Mouse (Mus musculus) ovary, postnatal 14 days (tissue): ENCODE data around the gene A130010J15Rik.

ENCODE experiments used
- DNase-seq: peaks from one replicate; pipeline ENCODE4 v3.0.0; 2022; ENCODE audit warnings: low spot score

A130010J15Rik gene

DNA sequence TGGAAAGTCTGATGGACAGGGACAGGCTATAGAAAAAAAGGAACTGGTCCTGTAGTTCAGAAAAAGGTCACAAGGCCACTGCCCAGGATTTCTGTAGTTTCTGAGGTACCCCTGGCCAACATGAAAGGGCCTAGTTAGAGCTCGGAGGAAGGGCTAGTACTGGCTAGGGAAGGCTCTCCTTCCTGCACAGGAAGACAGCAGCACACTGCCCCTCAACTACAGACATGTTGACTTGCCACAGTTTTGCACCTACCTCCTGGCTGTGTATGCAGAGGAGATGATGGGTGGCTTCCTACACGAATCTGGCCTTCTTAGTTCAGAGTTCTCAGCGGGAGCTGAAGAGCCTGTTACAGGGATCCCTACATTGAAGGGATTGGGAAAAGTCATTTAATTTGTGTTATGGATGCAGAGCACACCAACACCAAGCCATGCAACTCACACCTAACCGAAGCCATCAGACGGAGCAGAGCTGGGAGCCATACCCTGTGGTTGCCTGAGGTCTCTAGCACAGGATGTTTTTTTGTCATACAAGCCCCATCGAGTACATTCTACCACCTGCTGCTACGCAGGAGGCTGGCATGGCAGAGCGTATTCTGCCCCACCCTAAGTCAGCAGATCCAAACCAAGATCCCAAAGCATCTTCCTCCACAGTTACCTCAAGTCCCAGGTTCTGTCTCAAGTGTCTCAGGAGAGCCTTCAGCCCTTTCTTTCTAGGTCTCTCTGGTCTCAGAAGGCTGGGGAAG is 33.0 kb downstream of the A130010J15Rik start:
- no peak for DNase-seq

DNA sequence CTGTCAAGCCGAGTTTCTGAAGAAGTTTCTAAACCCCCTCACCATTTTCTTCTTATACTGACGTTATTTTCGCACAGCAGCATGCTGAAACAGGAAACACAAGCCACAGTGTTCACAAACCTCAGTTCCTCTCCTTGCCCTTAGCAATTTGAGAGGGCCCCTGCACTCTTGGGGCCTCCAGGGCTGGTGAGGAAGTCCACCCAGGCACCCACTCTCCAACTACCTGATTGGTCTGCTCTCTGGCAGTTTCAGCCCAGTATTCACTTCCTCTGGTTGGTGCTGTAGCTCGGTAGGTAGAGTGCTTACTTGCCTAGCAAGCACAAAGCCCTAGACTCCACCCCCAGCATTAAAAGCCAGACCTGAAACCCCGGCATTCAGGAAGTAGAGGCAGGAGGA is 33.5 kb downstream of the A130010J15Rik start, which contains the start of gene Traf3ip3:
Gene Traf3ip3, minus strand, starts transcription at position 321 of the 396 bp plus-strand sequence.
- DNase-seq, result no peak

DNA sequence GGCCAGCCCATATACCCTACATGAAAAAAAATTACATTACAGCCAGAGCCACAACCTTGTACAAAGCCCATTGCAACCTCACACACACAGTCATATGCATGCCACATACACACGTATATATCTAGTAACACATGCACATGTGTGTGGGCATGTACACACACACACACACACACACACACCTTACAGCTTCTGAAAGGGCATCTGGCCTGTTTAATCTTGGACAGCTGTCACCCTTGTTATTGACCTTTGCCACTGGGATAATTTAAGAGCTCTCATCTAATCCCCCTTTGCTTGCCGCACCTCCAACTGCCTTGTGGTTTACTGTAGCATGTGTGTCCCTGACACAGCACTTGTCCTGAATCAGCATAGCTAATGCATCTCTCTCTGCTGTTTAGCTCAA is 36.0 kb downstream of the A130010J15Rik start:
- DNase-seq, result no peak

DNA sequence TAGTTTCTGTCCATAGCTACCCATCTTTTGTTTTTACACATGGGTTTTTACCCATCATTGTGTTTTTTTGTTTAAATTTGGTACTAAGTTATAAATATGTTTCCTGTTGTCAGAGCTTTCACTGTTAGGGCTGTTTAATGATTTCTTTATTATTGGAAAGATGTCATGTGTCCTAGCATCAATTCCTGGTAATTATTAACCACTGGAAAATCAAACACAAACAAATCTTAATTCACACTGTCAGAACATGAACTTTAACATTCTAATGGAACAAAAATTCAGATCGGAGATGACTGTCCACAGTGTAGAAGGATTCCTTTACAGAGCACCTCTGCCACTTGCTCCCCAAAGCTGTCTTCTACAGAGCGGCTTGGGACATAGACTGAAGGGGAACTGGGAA is 37.6 kb downstream of the A130010J15Rik start:
- DNase-seq, result no peak

DNA sequence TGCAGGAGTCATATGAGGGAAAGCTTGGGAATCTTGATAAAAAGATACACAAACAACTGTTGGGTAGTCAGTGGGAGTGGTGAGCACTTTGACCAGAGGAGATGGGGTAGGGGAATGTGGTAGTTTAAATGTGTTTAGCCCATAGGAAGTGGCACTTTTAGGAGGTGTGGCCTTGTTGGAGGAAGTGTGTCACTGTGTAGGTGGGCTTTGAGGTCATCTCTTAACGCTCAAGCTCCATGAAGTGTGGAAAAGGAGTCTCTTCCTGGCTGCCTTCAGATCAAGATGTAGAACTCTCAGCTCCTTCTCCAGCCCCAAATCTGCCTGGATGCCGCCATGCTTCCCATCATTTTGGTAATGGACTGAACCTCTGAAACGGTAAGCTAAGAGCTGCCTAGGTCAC is 39.7 kb downstream of the A130010J15Rik start, which contains the start of gene Lamb3:
Gene Lamb3, plus strand, starts transcription at position 197 of the 400 bp plus-strand sequence.
- DNase-seq, result no peak

DNA sequence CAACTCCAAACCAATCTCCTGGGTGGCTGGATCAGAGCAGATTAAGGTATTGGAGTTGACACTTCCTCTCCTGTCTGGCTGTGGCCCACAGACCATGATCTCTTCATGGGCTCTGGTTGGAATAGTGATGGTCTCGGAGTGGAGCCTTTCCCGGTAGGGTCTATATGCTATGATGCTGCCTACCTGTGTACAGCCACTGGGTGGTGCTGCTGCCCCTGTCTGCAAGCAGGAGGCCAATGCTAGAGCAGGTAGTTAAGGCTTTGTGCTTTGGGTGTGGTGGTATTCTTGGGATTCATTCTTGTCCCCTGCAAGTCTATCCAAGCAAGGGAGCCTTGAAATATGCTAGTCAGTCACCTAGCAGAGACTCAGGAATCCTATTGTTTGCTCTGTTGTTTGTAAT is 40.3 kb downstream of the A130010J15Rik start:
- peak; percentile 25 for DNase-seq

DNA sequence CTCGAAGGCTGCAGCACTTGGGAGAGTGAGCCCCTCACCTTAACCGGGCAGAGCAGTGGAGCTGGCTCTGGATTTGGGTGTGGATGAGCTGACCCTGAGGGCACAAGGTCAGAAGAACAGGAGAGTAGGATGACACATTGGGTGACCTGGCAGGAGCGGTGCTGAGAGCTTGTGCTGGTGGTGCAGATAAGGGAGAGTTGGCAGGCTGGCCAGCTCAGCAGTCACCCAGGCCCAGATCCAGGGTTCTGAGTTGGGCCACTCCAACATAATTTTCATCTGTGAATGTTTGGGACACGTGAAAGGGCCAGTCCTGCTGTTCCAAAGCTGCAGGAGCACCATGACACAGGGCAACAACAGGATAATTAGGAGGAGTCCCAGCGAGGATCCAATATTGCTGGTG is 43.5 kb downstream of the A130010J15Rik start:
- DNase-seq, result no peak

DNA sequence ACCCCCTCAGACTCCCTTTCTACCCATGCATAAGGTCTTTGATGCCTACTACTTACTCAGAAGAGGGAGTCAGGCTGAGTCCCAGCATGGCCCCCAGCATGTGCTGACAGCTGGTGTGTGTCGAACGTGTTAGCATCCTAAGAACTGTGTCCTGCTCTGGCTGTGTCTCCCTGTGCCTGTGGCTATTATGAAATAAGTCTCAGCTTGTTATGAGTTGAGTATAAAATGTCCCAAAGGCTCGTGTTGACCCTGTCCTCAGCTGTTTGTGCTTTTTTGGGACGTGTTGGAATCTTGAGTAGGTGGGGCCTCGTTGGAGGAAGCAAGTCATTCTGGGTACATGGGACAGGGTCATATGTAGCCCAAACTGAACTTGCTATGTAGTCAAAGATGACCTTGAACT is 46.2 kb downstream of the A130010J15Rik start:
- DNase-seq, result no peak

DNA sequence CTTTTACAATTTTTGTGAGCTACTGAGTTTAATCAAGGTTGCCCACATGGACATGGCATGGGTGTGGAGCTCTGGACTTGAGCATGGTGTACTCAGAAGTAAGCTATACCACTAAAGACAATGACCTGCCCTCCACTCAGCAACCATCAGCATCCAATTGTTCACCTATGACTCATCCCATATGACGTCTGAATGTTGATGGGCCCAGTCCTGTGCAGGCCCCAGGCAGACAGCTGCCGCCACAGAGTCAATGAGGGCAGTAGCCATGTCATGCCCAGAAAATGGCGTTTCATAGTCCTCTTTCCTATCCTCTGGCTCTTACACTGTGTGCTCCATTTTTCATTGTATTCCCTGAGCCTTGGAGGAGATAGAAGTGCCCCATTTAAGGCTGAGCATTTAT is 48.2 kb downstream of the A130010J15Rik start:
- DNase-seq, result no peak

DNA sequence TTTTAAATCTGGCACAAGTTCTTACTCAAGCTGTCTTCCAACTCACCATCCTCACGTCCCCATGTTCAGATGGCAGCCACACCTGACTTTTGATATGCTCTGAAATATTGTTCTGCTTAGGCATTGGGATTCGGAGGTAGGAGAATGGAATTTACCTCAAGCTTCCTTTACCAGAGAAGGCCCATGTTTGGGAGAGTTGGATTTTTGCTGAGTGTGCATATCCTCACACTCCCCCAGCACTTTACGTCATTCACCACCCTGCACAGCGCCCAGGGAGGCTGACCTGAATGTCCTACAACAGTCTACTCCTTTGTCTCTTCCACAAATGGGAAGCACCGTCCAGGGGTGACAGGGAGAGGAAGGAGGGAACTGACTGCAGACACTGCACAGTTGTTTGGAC is 52.6 kb downstream of the A130010J15Rik start:
- no peak for DNase-seq

DNA sequence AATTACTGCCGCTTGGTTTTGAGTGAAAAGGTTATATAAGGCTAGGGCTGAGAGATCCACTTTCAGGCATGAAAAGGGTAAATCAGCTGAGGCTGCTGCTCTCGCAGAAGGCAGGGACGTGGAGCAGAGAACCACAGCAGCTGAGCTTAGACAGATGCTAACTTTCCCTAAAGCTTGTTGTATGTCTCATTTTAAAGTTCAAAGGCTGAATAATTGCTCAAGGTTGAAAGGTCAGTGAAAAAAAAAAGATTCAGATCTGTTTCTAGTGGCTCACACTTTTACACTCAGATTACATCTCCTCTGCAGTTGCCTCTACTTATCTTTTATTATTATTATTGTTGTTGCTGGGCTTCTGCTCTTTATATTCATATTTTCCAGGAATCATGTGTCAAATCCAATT is 57.7 kb downstream of the A130010J15Rik start:
- DNase-seq, result no peak

DNA sequence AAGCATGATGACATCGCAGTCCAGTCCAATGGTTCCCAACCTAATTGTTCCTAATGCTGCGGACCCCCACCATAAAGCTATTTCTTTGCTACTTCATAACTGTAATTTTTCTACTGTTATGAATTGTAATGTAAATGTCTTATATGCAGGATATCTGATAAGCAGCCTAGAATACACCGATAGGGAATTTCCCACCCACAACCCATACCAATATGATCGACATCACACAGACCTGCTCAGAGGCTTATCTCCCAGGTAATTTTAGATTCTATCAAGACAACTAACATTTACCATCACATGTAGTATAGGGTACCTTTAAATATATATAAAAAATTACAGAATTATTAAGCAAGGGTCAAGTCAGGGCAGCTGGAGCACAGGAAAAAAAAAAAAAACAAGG is 58.3 kb downstream of the A130010J15Rik start:
- no peak for DNase-seq

DNA sequence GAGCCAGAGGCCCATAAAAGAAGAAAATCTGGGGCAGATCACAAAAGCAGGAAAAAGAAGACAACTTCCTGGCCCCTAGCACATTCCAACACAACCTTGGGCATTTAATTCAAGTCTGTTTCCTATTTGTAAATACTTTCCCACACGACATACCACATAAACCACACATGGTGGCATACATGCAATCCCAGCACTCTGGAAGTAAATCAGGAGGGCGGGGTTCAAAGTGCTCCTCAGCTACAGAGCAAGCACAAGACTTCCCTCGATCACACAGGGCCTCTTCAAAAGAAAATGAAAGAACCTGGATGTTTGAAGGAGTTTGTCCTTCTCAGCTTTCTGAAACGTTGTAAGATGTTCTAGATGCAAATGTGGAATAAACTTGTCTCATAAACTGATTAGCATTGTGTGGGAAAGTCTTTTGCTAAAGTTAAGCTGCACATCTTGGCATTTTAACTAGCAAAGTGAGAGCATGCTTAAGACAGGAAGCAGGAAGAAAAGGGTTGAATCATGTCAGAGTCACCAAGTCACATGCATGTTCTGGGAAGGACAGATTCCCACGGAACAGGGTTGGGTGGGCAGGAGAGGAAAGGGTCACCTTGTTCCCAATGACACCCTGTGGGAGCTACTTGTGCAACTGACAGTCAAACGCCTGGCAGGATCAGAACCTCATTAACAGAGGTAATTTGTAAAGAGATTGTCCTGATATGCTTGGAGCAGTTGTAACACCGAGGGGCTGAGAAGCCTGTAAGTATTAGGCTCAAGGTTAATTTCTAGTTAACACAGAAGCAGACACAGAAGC is 59.1 kb downstream of the A130010J15Rik start:
- no peak for DNase-seq
